Mouse (Mus musculus) spleen, adult 2 months (tissue): ENCODE data around the gene Stx17.

Experiments used
- CTCF ChIP-seq: fragments of 200-500 bp; IDR thresholded peaks from 2 replicates; pipeline ENCODE4 v1.5.1; 2011; ENCODE audit warnings: mild to moderate bottlenecking, inconsistent platforms; ENCODE audit not compliant: insufficient read depth, insufficient read length, insufficient replicate concordance; ENCODE audit errors: extremely low read depth
- POLR2A ChIP-seq: fragments of 200-500 bp; IDR thresholded peaks from 2 replicates; pipeline ENCODE4 v1.6.1; 2011; ENCODE audit warnings: low read depth, low read length, inconsistent platforms

GRCm38 (mm10) chr4:48105387-48105786, 19.3 kb upstream of the Stx17 start:
- TF ChIP-seq CTCF (no peak), POLR2A (no peak)
